Mouse (Mus musculus) liver, embryonic 13.5 days (tissue): Measurements from ENCODE around the gene Cog4. TPM values are rescaled to one million over a fixed set of nuclear protein-coding genes. Genes with fewer than 3 reads are reported as not detected.

Experiments used
- ATAC-seq: fragments of 200-750 bp; cut with Nextera tagmentation; 2 replicates; pipeline ENCODE4 v1.8.0; 2017; ENCODE audit warnings: low read depth, mild to moderate bottlenecking, moderate number of reproducible peaks, moderate library complexity
- DNase-seq: peaks from one replicate; pipeline ENCODE4 v3.0.0; 2022
- H3K27ac ChIP-seq: fragments of 300-500 bp; sonication (generic); 2 replicates; pipeline ENCODE4 v1.5.1; 2015; ENCODE audit warnings: moderate library complexity, mild to moderate bottlenecking, inconsistent platforms
- H3K27me3 ChIP-seq: fragments of 300-500 bp; sonication (generic); 2 replicates; pipeline ENCODE4 v1.6.1; 2015; ENCODE audit warnings: mild to moderate bottlenecking, inconsistent platforms
- H3K36me3 ChIP-seq: fragments of 300-500 bp; sonication (generic); 2 replicates; pipeline ENCODE4 v1.6.1; 2015; ENCODE audit warnings: mild to moderate bottlenecking, inconsistent platforms
- H3K4me1 ChIP-seq: fragments of 300-500 bp; sonication (generic); replicated peaks from 2 replicates; pipeline ENCODE4 v1.6.1; 2015; ENCODE audit warnings: inconsistent platforms
- H3K4me2 ChIP-seq: fragments of 300-500 bp; sonication (generic); 2 replicates; pipeline ENCODE4 v1.6.1; 2015; ENCODE audit warnings: inconsistent platforms, mild to moderate bottlenecking, moderate library complexity
- H3K4me3 ChIP-seq: fragments of 300-500 bp; sonication (generic); replicated peaks from 2 replicates; pipeline ENCODE4 v1.5.1; 2015; ENCODE audit warnings: mild to moderate bottlenecking, inconsistent platforms
- H3K9ac ChIP-seq: fragments of 300-500 bp; sonication (generic); 2 replicates; pipeline ENCODE4 v1.6.1; 2015; ENCODE audit warnings: mild to moderate bottlenecking, inconsistent platforms
- H3K9me3 ChIP-seq: fragments of 300-500 bp; sonication (generic); replicated peaks from 2 replicates; pipeline ENCODE4 v1.6.1; 2016; ENCODE audit warnings: inconsistent platforms
- WGBS: fragments of 180-500 bp; shearing (Covaris S2); methylation state at CpG from one replicate; pipeline ENCODE4 v1.1.7; 2015; ENCODE audit not compliant: insufficient replicate concordance; 5-methylcytosine and 5-hydroxymethylcytosine counted together
- polyA plus RNA-seq: library from polyadenylated mRNA; unstranded; fragments of >200 nt; fragmentation: Nextera tagmentation; extraction: Ambion mirVana; gene quantifications from 2 replicates; pipeline ENCODE4 v1.2.1, GENCODE M21; 2015

The Cog4 gene
- 32.0 and 36.5 TPM in 2 replicates for polyA plus RNA-seq

GRCm38 (mm10) chr8:110846405-110847170 is at the start of gene Cog4, which contains the start of gene Sf3b3:
TSS of gene Cog4 (plus strand) at chr8:110846600.
TSS of gene Sf3b3 (minus strand) at chr8:110846787.
- ATAC-seq: peak; percentile 87
- Histone ChIP-seq H3K36me3 (peaks cover 52% of the 10 kb centered on the region), H3K9me3 (no peaks in the 10 kb centered on the region), H3K4me3 (peak within 1 kb of the TSS; percentile 83), H3K9ac (peak within 1 kb of the TSS; percentile 93), H3K4me1 (peaks cover 41% of the 10 kb centered on the region), H3K27ac (peak within 1 kb of the TSS; percentile 83), H3K27me3 (no peaks in the 10 kb centered on the region), H3K4me2 (peak within 1 kb of the TSS; percentile 89)
- DNase-seq: peak; percentile 83
- under 1% methylated on average over 53 of the region's 53 CpGs for WGBS

- H3K27ac ChIP-seq: no peak overlapping the region
- DNase-seq (no peak), ATAC-seq (no peak)
- H3K4me1 ChIP-seq: no peaks in the 10 kb centered on the region
- H3K27me3 ChIP-seq: 0 out of 2 replicates have a peak, but pooled peaks cover 3% of the 10 kb centered on the region
- 81% methylated on average over 8 of the region's 8 CpGs for WGBS
- no peak overlapping the region for H3K9ac ChIP-seq
- H3K36me3 ChIP-seq: no peaks in the 10 kb centered on the region
- H3K9me3 ChIP-seq: 0 out of 2 replicates have a peak, but pooled peaks cover 3% of the 10 kb centered on the region
- no peak overlapping the region for H3K4me2 ChIP-seq
- no peak overlapping the region for H3K4me3 ChIP-seq
Measured at GRCm38 (mm10) chr8:110797086-110797485, 49.3 kb upstream of the Cog4 start.

- no peak for DNase-seq
Measured at GRCm38 (mm10) chr8:110802988-110803387, 43.4 kb upstream of the Cog4 start.

DNA sequence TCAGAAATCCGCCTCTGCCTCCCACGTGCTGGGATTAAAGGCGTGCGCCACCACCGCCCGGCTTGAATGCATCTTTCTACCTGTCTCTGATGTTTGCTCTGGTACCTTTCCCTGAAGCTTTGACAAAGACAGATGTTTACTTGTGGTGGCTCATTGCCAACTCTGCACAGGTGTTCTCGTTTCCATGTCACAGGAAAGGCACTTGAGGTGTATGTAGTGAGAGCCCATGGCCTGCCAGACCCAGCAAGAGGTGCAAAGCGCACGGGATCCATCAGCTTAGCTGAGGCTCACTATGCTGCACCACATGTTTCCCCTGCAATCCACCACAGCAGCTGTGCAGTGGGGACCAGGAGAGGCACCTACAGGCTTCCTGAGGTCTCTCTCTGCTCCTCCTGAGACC is 42.5 kb upstream of the Cog4 start:
- H3K36me3 ChIP-seq: no peaks in the 10 kb centered on the region
- H3K4me1 ChIP-seq: peaks cover 4% of the 10 kb centered on the region; the same call in 1 of the 2 replicates
- ATAC-seq: no peak
- no peak overlapping the region for H3K27ac ChIP-seq
- 79% methylated on average over 9 of the region's 9 CpGs for WGBS
- no peaks in the 10 kb centered on the region for H3K27me3 ChIP-seq
- H3K4me3 ChIP-seq: no peak overlapping the region
- H3K9me3 ChIP-seq: no peaks in the 10 kb centered on the region
- H3K4me2 ChIP-seq: no peak overlapping the region
- DNase-seq: no peak
- no peak overlapping the region for H3K9ac ChIP-seq

More at GRCm38 (mm10) chr8:110802988-110803387, 43.4 kb upstream of the Cog4 start:
- Histone ChIP-seq H3K36me3 (no peaks in the 10 kb centered on the region), H3K27me3 (no peaks in the 10 kb centered on the region), H3K4me3 (no peak overlapping the region), H3K9me3 (no peaks in the 10 kb centered on the region), H3K27ac (no peak overlapping the region), H3K4me2 (no peak overlapping the region), H3K9ac (no peak overlapping the region), H3K4me1 (no peaks in the 10 kb centered on the region)
- ATAC-seq: no peak
- 70% methylated on average over 5 of the region's 5 CpGs for WGBS

GRCm38 (mm10) chr8:110804825-110805514 is 41.4 kb upstream of the Cog4 start:
- no peak overlapping the region for H3K27ac ChIP-seq
- H3K36me3 ChIP-seq: peaks cover 11% of the 10 kb centered on the region
- DNase-seq (no peak), ATAC-seq (no peak)
- H3K9me3 ChIP-seq: no peaks in the 10 kb centered on the region
- H3K4me3 ChIP-seq: no peak overlapping the region
- peaks cover 4% of the 10 kb centered on the region; the same call in 1 of the 2 replicates for H3K4me1 ChIP-seq
- H3K4me2 ChIP-seq: no peak overlapping the region
- H3K9ac ChIP-seq: no peak overlapping the region
- no peaks in the 10 kb centered on the region for H3K27me3 ChIP-seq
- WGBS: 37% methylated on average over 2 of the region's 3 CpGs

DNA sequence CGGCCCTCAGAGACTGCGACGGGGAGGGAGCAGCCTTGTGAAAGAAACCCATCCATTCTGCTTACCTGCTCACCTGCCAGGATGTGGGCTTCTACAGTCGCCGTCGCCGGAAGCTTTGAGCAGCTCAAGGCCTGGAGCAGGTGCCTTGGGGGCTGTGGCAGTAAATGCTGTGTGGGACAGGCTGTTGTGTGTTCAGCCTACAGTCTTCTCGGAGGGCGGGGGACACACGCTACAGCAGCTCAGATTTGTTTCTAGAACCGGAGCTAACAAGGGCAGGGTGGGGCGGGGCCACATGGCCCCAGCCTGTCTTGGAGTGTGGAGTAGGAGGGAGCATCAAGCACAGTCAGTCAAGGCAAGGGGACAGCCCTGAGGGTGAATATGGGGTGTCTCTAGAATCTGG is 40.7 kb upstream of the Cog4 start, which contains the start of gene Il34:
Gene Il34 (minus strand): TSS at position 256 of the 400 bp plus-strand sequence.
- Histone ChIP-seq H3K9me3 (no peaks in the 10 kb centered on the region), H3K9ac (no peak within 1 kb of the TSS), H3K36me3 (peaks cover 18% of the 10 kb centered on the region), H3K27me3 (no peaks in the 10 kb centered on the region), H3K27ac (no peak within 1 kb of the TSS), H3K4me2 (no peak within 1 kb of the TSS), H3K4me3 (no peak within 1 kb of the TSS), H3K4me1 (peaks cover 4% of the 10 kb centered on the region; the same call in 1 of the 2 replicates)
- 29% methylated on average over 12 of the region's 12 CpGs for WGBS
- ATAC-seq (no peak), DNase-seq (no peak)

DNA sequence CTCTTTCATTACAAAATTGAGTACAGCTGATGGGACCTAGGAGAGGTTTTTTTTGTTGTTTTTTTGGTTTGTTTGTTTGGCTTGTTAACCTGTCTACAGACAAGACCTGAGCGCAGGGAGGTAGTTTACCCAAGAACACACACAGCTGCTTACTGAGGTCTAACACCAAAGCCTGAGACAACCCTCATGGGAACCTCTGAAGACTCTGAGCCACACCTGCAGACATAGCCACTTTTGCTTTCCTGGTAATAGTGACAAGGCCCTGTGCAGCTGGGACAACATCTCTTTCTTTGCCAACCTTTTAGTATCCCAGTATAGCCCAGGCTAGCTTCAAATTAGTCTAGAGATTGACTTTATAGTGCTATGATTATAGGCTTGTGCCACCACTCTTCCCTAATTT is 40.3 kb upstream of the Cog4 start:
- Histone ChIP-seq H3K27me3 (no peaks in the 10 kb centered on the region), H3K36me3 (peaks cover 23% of the 10 kb centered on the region), H3K4me3 (no peak overlapping the region), H3K4me2 (no peak overlapping the region), H3K9me3 (no peaks in the 10 kb centered on the region), H3K9ac (no peak overlapping the region), H3K27ac (no peak overlapping the region), H3K4me1 (peaks cover 4% of the 10 kb centered on the region; the same call in 1 of the 2 replicates)
- WGBS: 67% methylated on average over 1 of the region's 1 CpGs
- DNase-seq (no peak), ATAC-seq (no peak)

DNA sequence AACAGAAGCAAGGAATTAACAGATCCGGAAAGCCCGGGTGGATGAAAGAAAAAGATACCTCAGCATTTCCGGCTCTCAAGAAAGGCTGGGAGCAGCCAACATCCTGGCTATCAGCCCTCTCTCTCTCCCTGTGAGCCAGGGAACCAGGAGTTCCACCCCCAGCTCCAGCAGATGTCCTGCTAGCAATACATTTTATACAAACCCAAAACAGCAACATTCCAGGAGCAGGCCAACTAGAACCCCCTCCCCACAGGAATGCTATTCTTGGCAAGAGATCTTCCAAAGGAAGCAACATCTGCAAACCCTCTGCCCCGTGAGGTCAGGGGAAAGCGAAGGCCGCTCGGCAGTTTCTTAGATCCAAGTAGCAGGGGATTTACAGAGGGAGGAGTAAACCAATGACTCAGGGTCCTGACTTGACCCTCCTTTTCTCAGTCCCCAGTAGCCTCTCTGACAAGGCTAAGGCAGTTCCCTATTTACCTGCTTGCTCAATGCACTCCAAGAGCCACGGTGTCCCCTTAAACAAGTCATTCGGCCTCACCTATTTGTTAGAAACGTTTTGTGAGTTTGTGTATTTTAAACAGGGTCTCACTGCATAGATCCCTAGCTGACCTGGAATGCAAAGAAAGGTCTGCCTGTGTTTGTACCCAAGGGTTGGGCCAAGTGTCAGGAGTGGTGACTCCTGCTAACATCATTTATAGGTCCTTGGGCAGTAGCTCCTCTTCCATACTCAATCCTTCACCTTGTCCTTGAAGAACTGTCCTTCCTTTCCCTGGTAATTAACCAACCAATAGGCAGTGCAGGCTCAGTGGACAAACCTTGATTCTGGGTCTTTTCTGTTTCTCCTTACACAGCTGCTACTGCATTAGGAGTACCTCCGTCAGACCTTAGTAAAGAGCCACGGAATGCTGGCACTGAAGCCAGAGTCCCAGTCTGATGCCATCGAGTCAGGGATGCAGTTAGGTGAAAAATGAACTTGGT is 37.6 kb upstream of the Cog4 start:
- Histone ChIP-seq H3K36me3 (peaks cover 49% of the 10 kb centered on the region), H3K4me1 (peaks cover 4% of the 10 kb centered on the region; the same call in 1 of the 2 replicates), H3K4me2 (no peak overlapping the region), H3K27ac (peak overlapping the region; percentile 9; the same call in 1 of the 2 replicates), H3K27me3 (no peaks in the 10 kb centered on the region), H3K4me3 (no peak overlapping the region), H3K9me3 (no peaks in the 10 kb centered on the region), H3K9ac (no peak overlapping the region)
- DNase-seq: no peak
- 71% methylated on average over 13 of the region's 13 CpGs for WGBS
- ATAC-seq: no peak

DNA sequence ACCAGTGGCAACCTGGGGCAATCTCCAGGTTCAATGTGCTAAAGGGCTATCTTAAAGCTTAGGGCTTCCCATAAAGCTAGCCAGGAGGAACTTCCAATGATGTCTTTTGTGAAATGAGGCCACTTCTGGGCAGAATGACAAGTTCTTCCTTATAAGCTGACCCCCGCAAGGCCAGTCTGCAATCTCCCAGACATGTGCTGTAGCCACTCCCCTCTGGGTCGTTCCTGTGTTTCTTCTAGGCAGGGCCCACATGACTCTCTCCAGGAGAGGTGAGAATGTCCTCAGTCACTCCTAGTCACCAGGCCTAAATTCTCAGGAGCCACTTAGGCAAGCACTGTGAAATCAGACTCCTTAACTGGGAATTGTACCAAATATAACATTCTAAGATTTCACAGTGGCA is 36.6 kb upstream of the Cog4 start:
- Histone ChIP-seq H3K4me1 (peaks cover 4% of the 10 kb centered on the region; the same call in 1 of the 2 replicates), H3K4me3 (no peak overlapping the region), H3K9ac (no peak overlapping the region), H3K27me3 (no peaks in the 10 kb centered on the region), H3K36me3 (peaks cover 60% of the 10 kb centered on the region), H3K27ac (no peak overlapping the region), H3K9me3 (no peaks in the 10 kb centered on the region), H3K4me2 (no peak overlapping the region)
- ATAC-seq (no peak), DNase-seq (no peak)
- 44% methylated on average over 2 of the region's 2 CpGs for WGBS

GRCm38 (mm10) chr8:110810481-110811065 is 35.8 kb upstream of the Cog4 start:
- Histone ChIP-seq H3K4me3 (no peak overlapping the region), H3K9me3 (no peaks in the 10 kb centered on the region), H3K4me1 (peaks cover 4% of the 10 kb centered on the region; the same call in 1 of the 2 replicates), H3K36me3 (peaks cover 67% of the 10 kb centered on the region), H3K9ac (no peak overlapping the region), H3K4me2 (no peak overlapping the region), H3K27ac (no peak overlapping the region), H3K27me3 (no peaks in the 10 kb centered on the region)
- DNase-seq: no peak
- no peak for ATAC-seq
- 84% methylated on average over 7 of the region's 7 CpGs for WGBS
